Mouse (Mus musculus) brown adipose tissue, adult 24 weeks (tissue): Measurements from ENCODE around the gene Zfpm1. TPM values are rescaled to one million over a fixed set of nuclear protein-coding genes. Genes with fewer than 3 reads are reported as not detected.
A peak's percentile ranks its signal among the peaks of the same experiment; 100 is the strongest.

Experiments used
- H3K27ac ChIP-seq: fragments of 200-500 bp; replicated peaks from 2 replicates; pipeline ENCODE4 v1.5.1; 2012; ENCODE audit warnings: low read depth, mild to moderate bottlenecking, low read length
- H3K4me1 ChIP-seq: fragments of 200-500 bp; 2 replicates; pipeline ENCODE4 v1.6.1; 2012; ENCODE audit warnings: low read length, mixed read lengths; ENCODE audit not compliant: control insufficient read depth, insufficient read depth, insufficient read length
- H3K4me3 ChIP-seq: fragments of 200-500 bp; 2 replicates; pipeline ENCODE4 v1.5.1; 2012; ENCODE audit warnings: low read depth, mild to moderate bottlenecking, low read length, moderate library complexity; ENCODE audit not compliant: insufficient read depth
- polyA plus RNA-seq: library from polyadenylated mRNA; stranded (reverse); fragments of >200 nt; gene quantifications from 2 replicates; pipeline ENCODE4 v1.2.4, GENCODE M21; 2012; ENCODE audit not compliant: missing spikeins, insufficient read depth, insufficient read length

The Zfpm1 gene
- polyA plus RNA-seq, 1 experiment = 3.4 TPM

GRCm38 (mm10) chr8:122350309-122351089, 68.6 kb downstream of the Zfpm1 start:
- Histone ChIP-seq H3K4me3 (no peak overlapping the region), H3K4me1 (no peaks in the 10 kb centered on the region), H3K27ac (no peak overlapping the region)

DNA sequence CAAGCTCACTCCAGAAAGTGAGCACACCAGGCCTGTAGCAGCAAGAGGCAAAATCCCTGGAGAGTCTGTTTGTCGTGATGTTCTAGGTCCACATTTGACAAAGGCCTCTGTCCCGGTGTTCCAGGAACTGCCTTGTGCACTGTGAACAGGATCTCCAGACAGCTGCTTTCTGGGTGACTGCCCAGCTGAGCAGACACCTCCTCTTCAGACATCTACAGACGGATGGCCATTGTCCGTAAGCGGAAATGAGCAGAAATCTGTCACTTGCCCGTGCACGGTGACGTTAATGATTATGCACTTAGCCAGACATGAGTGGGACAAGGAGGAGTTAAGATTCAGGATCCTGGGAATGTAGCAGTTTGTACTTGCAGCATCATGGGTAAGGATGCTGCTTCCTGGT, 72.2 kb downstream of the Zfpm1 start:
- no peaks in the 10 kb centered on the region for H3K4me1 ChIP-seq
- no peak overlapping the region for H3K27ac ChIP-seq
- H3K4me3 ChIP-seq = no peak overlapping the region

DNA sequence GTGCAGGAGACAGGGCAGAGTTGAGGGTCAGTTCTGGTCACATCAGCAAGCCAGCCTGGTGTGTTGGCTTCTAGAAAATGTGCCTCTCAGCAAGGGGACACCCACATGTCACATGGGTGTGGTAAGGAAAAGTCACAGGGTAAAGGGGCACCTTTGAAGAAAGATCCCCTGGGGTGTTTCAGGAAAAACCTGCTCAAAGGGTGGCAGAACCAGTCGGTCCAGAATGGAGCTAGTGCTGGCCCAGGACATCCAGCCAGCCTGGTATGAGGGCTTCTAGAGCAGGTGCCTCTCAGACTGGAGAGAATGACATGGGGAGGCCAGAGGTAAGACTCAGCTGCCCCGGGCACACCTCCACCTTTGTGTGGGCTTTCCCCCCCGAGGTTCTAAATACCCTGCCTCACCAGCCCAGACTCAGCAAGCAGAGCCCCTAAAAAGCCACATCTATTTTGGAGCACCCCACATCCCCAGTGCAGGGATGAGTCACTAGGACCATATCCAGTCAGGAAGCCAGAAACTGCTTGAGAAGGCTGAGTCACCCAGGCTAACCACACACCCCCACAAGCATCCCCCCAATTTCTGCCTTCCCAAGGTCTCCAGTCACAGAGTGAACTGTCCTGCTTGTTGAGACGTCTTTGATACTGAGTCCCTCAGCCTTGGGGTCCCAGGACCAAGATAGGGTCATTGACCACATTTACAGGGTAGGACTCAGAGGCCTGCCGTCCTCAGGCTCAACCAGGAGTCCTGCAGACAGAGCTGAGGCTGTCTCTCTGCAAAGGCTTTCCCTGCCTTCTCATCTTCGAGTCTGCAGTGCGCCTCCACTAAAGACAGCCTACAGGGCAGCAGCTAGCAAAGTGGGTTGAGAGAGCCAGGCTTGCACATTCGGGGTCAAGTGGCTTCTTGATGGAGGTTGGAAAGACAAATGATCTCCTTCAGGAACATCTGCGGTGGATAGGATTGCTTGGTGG, 74.0 kb downstream of the Zfpm1 start:
- Histone ChIP-seq H3K27ac (no peak overlapping the region), H3K4me3 (no peak overlapping the region), H3K4me1 (no peaks in the 10 kb centered on the region)

GRCm38 (mm10) chr8:122357202-122357601, 75.3 kb downstream of the Zfpm1 start:
- no peak overlapping the region for H3K27ac ChIP-seq
- H3K4me3 ChIP-seq = no peak overlapping the region
- no peaks in the 10 kb centered on the region for H3K4me1 ChIP-seq

DNA sequence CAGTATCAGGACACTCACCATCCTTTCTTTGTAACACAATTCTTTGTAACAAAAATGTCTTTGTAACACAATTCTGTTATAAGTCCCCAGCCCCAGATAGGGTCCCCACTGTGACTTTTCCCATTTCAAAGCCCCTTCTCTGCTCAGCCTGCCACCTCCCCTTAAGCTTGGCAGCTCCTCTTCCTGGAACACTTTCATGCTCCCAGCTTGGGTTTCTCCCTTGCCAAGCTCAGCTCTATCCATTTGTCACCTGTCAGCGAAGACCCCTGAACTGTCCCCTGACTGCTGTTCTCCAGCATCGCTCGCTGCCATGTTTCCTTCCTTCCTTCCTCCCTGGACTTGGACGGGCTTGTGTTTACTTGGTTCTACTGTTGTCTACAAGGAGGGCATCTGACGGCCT, 75.7 kb downstream of the Zfpm1 start:
- no peak overlapping the region for H3K27ac ChIP-seq
- H3K4me3 ChIP-seq = no peak overlapping the region
- no peaks in the 10 kb centered on the region for H3K4me1 ChIP-seq

DNA sequence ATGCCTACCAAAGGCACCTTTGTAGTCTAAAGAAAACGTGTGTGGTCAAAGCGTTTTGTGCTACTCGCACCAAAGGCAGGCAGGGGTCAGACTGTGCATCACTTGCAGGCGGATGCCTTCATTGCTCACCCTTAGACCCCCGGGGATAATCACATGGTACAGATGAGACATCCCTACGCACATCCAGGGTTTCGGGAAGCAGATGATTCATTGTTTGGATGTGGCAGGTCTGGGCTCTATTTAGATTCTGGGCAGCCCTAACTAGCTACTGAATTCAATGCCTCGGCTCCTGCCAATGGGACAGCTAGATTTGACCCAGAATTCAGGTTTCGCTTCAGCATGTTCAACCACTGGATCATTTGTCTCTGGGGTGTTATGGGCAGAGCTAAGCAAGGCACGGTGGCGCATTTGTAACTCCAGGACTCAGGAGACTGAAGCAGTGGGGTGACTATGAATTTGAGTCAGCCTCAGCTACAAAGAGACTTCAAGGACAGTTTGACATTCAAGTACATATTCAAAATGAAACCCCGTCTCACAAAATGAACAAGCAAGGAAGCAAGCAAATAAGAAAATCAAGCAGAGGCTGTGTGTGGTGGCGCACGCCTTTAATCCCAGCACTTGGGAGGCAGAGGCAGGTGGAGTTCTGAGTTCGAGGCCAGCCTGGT, 77.3 kb downstream of the Zfpm1 start:
- H3K4me3 ChIP-seq = no peak overlapping the region
- H3K4me1 ChIP-seq = no peaks in the 10 kb centered on the region
- no peak overlapping the region for H3K27ac ChIP-seq

DNA sequence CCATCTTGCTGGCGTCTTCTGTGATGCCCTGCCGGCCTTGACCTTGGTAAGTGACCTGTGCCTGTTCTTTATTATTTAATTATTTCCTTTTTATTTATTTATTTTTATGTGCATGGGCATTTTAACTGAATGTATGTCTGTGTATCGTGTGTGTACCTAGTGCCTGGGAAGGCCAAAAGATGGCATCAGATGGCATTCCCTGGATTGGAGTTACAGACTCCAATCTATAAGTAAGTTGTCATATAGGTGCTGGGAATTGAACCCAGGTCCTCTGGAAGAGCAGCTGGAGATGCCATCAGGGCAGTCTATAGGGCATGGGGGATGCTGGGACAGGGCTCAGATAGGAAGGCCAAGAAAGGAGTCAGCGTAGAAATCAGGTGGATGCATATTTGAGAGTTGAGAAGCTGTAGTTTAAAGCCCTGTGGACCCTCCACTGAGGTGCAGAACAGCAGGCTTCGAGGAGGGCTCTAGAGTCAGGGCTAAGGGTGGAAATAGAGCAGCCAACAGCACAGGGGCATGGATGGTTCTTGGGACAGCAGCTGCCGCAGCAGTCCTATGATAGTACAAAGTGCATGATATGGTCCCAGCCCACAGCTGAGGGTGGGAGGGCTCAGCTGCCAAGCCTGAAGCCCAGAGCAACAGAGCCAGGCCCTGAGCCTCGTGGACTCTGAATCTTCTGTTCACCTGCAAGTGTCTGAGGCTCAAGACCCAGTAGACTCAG, 78.9 kb downstream of the Zfpm1 start, which contains the start of gene Trhr2:
Gene Trhr2 (minus strand): TSS at position 51 of the 721 bp plus-strand sequence.
- Histone ChIP-seq H3K4me3 (no peak within 1 kb of the TSS), H3K27ac (no peak within 1 kb of the TSS), H3K4me1 (no peaks in the 10 kb centered on the region)

GRCm38 (mm10) chr8:122362271-122362670, 80.3 kb downstream of the Zfpm1 start:
- H3K4me3 ChIP-seq = no peak overlapping the region
- H3K4me1 ChIP-seq = no peaks in the 10 kb centered on the region

DNA sequence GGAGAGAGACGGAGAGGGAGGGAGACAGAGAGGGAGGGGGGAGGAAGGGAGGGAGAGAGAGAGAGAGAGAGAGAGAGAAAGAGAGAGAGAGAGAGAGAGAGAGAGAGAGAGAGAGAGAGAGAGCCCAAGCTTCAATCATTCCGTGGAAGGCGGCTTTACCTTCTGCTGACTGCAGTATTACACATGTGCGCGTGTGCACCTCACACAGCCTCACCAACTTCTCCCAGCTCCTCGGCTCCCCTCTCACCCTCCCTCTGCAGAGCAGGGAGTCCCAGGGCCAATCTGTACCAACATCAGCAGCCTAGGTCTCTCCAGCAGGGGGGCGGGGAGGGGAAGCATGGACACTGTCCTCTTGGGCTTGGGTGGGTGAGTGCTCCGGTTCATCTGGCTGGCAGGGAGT, 81.0 kb downstream of the Zfpm1 start:
- no peak overlapping the region for H3K4me3 ChIP-seq
- H3K27ac ChIP-seq = no peak overlapping the region
- H3K4me1 ChIP-seq = no peaks in the 10 kb centered on the region

More at GRCm38 (mm10) chr8:122362271-122362670, 80.3 kb downstream of the Zfpm1 start:
- H3K27ac ChIP-seq = no peak overlapping the region

GRCm38 (mm10) chr8:122368494-122368893, 86.6 kb downstream of the Zfpm1 start:
- H3K27ac ChIP-seq = no peak overlapping the region
- no peaks in the 10 kb centered on the region for H3K4me1 ChIP-seq
- no peak overlapping the region for H3K4me3 ChIP-seq

DNA sequence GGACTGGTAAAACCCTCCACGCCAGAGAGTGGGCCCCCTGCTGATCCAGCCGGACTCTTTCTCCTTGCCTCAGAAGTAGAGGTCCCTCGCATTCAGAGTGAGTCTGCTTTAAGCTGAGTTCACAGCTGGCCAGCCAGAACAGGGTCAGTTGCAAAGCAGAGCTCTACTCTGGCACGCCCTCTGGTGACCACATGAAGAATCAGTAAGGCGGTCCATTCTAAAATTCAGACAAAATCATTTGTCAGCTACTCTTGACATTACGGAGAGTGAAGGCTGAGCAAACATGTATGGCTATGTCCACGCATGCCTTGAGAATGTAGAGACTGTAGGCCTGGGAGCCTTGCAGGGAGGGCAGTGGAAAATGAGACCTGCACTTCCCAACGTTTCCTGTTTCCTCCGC, 87.7 kb downstream of the Zfpm1 start:
- Histone ChIP-seq H3K4me1 (no peaks in the 10 kb centered on the region), H3K27ac (no peak overlapping the region), H3K4me3 (no peak overlapping the region)

DNA sequence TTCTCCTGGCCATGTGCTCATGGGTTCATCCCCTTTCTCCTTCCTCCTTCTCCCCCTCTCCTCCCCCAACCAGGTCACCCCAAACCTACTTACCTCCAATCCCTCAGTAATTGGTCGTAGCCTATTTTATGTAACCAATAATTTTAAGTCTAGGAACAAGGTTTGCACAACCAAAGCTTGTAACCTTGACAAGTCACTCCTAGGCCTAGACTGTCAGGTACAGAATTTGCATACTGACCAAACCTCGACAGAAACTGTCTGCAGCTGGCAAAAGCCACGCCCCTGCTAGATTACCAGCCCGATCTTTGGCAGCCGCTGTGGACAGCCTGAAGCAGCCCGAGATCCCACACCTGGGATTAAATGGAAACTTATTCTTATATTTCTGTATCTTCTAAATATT, 89.8 kb downstream of the Zfpm1 start:
- Histone ChIP-seq H3K27ac (no peak overlapping the region), H3K4me3 (no peak overlapping the region), H3K4me1 (no peaks in the 10 kb centered on the region)

GRCm38 (mm10) chr8:122375320-122375719, 93.4 kb downstream of the Zfpm1 start:
- 0 out of 2 replicates have a peak, but pooled peaks cover 5% of the 10 kb centered on the region for H3K4me1 ChIP-seq
- H3K27ac ChIP-seq = no peak overlapping the region
- no peak overlapping the region for H3K4me3 ChIP-seq

GRCm38 (mm10) chr8:122375751-122376364, 93.9 kb downstream of the Zfpm1 start:
- Histone ChIP-seq H3K4me1 (0 out of 2 replicates have a peak, but pooled peaks cover 5% of the 10 kb centered on the region), H3K27ac (no peak overlapping the region), H3K4me3 (peak overlapping the region; percentile 58)
